Mouse (Mus musculus) embryo, embryonic 10 days (tissue): ENCODE data around the gene Dtnbp1.

Source experiments
- DNase-seq: peaks from one replicate; pipeline ENCODE4 v3.0.0-alpha.2; 2015; ENCODE audit warnings: low spot score

The Dtnbp1 gene

GRCm38 (mm10) chr13:44904271-44904670 is 97.7 kb downstream of the Dtnbp1 start:
- DNase-seq = no peak

GRCm38 (mm10) chr13:44903416-44903815 is 98.5 kb downstream of the Dtnbp1 start:
- no peak for DNase-seq

GRCm38 (mm10) chr13:44902299-44902698 is 99.6 kb downstream of the Dtnbp1 start:
- DNase-seq = no peak

GRCm38 (mm10) chr13:44896211-44896610 is 105.7 kb downstream of the Dtnbp1 start:
- DNase-seq = no peak

- DNase-seq = no peak
These were observed 109.9 kb downstream of the Dtnbp1 start for GRCm38 (mm10) chr13:44891813-44892730.

GRCm38 (mm10) chr13:44890612-44891011 is 111.3 kb downstream of the Dtnbp1 start:
- no peak for DNase-seq

GRCm38 (mm10) chr13:44886221-44886620 is 115.7 kb downstream of the Dtnbp1 start:
- DNase-seq = no peak

- DNase-seq = no peak
These were observed 120.9 kb downstream of the Dtnbp1 start for GRCm38 (mm10) chr13:44881001-44881400.

- no peak for DNase-seq
These were observed 125.1 kb downstream of the Dtnbp1 start for GRCm38 (mm10) chr13:44876799-44877198.
